Mouse (Mus musculus) urinary bladder, adult 18-20 months (tissue): ENCODE results near the gene Cldn9.
A peak's percentile ranks its signal among the peaks of the same experiment; 100 is the strongest.

Experiments used
- DNase-seq, 2 experiments: peaks; one replicate each; pipeline ENCODE4 v3.0.0; 2022; ENCODE audit warnings: low spot score in 2 of 2, mixed read lengths in 2 of 2

The Cldn9 gene

DNA sequence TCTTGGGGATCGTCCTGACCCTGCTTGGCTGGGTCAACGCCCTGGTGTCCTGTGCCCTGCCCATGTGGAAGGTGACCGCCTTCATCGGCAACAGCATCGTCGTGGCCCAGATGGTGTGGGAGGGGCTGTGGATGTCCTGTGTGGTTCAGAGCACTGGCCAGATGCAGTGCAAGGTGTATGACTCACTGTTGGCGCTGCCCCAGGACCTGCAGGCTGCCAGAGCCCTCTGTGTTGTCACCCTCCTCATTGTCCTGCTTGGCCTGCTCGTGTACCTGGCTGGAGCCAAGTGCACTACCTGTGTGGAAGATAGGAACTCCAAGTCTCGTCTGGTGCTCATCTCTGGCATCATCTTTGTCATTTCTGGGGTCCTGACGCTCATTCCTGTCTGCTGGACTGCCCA, 2.7 kb downstream of the Cldn9 start:
- DNase-seq, result no peak

DNA sequence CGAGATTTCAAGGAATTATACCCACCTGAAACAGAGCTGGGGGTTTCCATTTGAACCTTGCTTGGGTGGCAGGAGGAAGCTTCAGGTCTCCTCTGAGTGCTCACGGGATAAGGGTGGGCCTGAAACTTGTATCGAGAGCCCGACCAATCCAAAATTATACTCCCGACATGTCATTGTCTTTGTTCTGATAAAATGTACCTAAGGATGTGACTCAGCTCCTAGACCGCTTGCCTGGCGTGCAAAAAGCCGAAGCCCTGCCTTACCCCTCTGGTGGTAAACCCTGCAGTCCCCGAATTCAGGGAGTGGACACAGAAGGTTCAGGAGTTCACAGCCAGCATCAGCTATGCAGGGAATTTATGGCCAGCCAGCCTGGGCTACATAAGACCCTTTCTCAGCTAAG, 3.5 kb downstream of the Cldn9 start:
- no peak for DNase-seq

DNA sequence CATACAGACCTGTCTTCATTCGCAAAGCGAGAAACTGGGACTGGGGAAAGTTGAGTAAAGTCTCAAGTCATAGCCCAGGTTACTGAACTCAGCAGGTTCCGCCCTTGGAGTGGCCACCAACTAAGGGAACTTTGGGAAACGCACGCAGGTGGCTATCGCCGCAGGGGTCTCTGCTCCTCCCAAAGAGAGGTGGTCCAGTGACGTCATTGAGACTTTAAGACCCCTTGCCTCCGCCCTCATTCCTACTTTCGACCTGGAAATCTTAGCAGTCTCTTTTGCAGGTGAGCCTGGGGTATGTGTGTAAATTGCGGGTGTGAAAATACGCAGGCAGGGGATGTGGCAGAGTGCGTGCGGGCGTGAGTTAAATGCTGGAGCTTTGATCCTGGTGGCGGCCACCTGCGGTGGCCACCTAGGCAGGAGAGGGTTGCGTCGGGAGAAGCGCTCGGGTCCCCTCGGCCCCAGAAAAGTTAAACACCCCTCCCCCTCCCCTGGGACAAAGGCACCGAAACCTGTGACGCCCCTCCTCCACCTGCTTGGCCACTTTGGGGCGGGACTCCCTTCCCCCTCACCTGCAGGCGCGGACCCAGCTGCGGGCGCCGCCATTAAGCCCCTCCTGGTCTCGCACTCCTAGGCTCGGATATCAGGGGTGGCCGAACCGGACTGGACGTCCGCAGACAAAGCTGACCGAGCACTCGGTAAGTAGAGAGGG, 4.5 kb downstream of the Cldn9 start, which contains the start of gene Cldn6:
TSS of gene Cldn6 (plus strand) at position 123 of the 709 bp plus-strand sequence.
- no peak for DNase-seq

DNA sequence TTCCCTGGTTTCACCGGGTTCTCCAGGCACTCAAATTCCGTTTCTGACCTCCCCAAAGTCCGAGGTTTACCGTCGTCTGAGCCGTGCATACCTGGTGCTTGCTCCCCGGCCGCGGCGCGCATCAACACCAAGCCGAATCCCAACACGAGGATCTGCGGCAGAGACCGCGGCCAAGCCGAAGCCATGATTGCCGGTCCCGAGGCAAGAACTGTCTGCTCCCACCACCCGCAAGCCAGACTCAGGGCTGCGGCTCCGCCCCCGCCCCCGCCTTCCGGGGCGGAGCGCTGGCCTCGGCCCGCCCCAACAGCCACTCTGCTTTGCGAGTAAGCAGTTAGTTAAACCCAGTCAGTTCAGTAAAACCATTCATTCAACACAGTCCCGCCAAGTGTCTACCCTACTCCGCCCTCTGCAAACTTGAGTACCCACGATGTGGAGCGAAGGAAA, 6.6 kb downstream of the Cldn9 start, which contains the start of gene Tnfrsf12a:
TSS of gene Tnfrsf12a (minus strand) at position 233 of the 444 bp plus-strand sequence.
- peak; percentile 75 to 83 for DNase-seq

DNA sequence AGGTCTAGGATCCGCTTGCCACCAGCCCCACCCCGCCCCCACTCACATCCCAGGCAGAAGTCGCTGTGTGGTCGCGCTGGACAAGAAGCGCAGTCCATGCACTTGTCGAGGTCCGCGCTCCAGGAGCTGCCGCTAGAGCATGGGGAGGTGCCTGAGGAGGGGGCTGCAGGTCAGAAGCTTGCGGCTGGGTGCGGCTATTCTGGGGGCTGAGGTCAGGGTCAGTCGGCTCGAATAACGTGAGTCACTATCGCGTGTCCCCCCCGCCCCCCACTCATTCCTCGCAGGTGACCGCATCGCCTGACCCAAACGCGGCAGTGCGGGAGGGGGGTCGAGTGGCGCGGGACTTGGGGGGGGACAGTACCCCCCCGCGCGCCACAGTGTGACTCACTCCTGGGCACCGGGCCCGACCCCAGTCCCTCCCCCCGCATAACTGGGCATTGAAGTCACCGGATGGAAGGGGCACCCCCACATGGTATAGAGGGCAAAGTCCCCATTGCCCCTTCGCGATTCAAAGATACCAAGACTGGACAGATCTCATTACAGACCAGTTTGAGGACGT, 7.3 kb downstream of the Cldn9 start:
- DNase-seq, result peak; percentile 32 to 53

DNA sequence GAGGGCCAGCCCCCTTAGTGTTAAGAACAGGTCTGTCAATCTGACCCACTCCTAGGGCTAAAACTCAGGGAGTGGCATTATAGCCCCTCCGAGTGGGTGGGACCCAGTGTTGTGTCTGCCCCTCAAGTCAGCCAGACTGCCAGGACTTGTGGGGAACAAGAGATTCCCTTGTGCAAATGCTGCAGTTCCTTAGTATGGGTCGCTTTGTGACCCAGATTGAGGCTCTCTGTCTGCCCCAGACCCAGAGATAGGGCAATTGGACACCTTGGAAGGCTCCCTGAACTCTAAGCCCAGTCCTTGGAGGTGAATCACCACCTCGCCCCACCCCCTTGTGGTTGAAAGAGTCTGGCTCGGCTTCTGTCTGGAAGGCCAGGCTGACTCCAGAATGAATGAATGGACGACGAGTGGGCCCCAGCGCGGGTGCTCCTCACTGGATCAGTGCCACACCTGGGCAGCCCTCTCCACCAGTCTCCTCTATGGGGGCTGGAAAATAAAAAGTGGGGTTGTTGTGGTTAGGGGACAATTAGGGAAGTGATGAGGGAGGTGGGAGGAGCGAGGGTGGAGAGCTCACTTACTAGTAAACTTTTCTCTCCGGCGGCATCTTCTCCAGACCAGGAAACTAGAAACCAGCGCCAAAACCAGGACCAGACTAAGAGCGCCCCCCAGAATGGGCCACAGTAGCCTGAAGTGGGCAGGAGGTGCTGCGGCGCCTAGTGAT, 8.1 kb downstream of the Cldn9 start:
- peak; percentile 74 to 77 for DNase-seq

DNA sequence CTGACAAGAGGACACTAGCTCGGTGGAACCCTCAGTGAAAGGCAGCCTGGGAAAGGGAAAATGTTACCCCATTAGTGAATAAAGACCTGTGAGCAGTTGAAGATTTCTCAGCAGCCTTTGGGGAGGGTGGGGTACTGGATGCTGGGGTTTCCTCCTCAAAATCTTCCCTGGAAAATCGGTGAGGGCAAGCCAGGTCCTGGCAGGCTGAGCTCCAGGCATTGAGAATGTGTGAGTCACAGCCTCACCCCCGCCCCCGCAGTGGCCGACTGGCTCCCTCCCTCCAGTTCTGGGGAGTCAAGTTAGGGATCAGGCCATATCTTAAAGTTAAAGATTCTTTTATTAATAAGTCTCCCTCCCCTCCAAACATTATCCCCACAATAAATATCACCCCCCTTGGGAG, 8.7 kb downstream of the Cldn9 start:
- peak; percentile 54 to 77 for DNase-seq

DNA sequence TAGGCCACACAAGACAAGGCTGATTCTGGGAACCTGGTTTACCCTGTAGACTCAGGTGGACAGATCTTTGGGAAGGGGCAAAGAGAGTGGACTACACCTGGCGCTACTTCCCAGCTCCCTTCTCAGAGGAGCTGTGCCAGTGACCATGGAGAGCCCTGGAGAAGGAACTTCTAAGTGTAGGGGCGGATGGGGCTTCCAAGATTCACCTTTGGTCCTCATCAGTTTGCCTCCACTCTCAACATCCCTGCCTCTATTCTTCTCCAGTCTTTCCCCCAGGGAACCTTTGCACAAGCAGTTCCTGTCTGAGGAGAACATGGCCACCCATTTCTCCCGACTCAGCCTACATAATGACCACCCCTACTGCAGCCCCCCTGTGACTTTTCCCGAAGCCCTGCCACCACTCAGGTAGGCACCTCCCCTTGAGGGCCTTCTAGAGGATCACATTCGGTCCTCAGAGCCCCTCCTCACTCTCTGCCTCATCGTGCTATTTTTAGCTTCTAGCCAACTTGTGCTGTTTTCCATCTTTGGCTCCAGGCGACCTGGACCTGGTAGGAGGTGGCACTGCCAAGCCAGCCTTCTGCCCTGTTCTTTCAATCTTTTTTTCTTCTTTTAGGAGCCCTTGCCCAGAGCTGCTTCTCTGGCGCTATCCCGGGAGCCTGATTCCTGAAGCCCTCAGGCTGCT, 9.4 kb downstream of the Cldn9 start:
- no peak for DNase-seq

DNA sequence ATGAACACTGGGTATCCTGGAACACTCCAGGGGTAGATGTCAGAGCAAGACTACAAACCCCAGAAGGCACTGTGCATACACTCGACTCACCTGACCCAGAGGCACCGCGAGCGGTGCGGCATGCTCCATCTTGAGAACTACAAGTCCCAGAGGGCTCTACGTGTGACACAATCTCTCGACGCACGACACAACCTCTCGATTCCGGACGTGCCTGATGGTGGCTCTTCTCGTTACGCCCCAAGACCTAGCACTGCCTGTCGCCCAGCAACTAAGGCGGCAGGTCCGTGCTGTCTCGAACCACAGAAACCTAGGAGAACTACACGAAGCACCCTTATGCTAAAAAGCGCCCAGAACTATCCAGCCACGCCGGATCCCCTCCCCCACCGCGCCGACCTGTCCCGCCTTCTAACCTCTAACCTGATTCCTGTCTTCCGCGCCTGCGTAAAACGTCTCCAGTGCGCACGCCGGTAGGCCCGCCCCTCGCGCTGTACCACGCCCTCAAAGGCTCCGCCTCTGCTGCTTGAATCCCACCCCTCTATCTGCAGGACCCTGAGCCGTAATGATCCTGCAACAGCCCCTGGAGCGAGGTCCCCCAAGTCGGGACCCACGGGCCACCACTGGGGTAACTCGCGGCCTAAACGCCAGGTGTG, 10.3 kb downstream of the Cldn9 start, which contains the start of the genes Hcfc1r1 and Thoc6:
TSS of gene Hcfc1r1 (plus strand) at position 173 of the 650 bp plus-strand sequence.
TSS of gene Thoc6 (minus strand) at position 459 of the 650 bp plus-strand sequence.
- DNase-seq, result peak; percentile 88 to 94

DNA sequence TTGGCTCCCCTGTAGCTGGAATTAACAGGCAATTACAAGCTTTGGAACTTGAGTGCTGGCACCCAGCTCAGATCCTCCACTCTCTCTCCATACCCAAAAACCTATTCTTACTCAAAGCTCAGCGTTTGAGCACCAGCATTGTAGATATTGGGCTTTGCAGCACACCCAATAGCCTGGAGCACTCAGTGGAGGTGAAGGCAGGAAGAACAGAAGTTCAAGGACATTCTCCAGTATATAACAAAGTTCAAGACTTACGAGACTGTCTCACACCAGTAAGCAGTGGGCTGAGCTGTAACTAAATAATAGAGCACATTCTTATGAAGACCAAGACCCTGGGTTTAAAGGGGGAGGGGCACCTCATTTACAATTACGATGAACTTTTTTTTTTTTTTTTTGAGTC, 11.1 kb downstream of the Cldn9 start:
- no peak for DNase-seq

DNA sequence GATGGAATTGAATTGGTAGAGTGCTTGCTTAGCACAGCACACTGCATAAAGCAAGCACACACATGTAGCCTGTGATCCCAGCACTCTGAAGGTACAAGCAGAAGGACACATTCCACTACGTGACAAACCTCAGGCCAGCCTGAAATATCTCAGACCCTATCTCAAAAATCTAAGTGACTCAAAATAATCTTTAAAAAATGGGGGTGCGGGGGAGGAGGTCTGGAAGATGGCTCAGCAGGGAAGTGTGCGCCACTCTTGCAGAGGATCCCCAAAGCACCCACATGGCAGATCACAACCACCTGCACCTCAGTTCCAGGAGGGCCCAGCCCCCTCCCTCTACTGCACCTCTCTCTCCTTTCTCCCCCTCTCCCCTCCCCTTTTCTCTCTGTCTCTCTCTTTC, 12.3 kb downstream of the Cldn9 start:
- DNase-seq, result no peak

DNA sequence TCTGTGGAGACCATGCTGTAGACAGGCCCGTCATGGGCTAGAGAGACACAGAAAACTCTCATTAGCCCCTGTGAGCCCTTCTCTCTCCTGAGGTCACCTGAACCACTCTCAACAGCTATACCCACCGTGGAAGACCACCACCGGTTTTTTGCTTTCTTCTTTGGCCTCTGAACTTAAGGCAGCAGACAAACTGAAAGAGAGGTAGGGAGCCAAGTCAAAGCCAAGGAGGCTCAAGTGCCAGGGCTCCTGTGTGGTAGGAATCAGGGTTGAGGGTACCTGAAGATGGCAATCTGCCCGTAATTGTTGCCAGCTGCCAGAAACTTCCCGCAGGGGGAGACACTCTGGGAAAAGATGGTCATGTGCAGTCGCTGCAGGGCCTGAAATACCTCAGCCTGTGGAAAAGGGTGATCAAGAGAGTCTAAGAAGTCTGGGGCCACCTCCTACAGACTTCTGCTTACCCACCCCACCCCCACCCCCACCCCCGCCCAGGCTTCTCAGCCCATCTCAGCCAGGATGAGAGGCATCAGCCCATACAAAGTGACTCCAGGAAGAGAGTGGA, 13.2 kb downstream of the Cldn9 start:
- no peak for DNase-seq

DNA sequence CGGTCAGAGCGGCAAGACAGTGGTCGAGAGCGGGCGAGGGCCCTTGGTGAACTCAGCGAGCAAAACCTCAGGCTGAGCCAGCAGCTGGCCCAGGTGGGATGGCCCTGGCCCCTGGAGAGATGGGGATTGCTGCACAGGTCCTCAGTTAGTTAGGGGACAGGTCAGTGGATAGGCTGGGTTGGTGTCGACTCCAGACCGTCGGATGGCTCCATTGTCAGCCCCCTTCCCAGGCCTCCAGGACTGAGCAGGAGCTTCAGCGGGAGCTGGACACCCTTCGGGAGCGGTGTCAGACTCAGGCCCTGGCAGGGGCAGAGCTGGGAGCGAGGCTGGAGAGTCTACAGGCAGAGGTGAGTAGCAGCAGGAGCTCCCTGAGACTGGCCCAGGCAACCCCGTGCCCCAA, 18.3 kb downstream of the Cldn9 start:
- no peak for DNase-seq

DNA sequence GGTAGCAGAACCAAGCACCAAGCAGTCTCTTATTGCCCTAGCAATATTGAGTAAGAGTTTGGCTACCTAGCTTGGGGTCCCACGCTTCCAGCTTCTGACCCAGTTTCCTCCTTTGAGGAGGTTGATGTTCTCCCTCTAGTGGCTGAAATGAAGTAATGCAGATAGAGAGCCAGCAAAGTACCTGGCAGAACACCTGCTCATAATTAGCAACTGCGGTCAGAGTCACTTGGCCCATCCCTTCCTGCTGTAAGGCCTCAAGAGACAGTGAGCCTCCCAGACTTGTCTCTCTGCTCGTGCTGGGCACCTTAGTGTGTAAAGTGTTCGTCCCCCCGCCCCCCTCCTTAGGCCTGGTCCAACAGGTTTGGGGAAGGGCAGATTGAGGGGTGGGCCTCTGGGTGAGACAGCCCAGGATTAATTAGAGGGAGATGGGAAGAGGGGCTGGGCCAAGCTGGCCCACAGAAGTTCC, 19.2 kb downstream of the Cldn9 start:
- no peak for DNase-seq

DNA sequence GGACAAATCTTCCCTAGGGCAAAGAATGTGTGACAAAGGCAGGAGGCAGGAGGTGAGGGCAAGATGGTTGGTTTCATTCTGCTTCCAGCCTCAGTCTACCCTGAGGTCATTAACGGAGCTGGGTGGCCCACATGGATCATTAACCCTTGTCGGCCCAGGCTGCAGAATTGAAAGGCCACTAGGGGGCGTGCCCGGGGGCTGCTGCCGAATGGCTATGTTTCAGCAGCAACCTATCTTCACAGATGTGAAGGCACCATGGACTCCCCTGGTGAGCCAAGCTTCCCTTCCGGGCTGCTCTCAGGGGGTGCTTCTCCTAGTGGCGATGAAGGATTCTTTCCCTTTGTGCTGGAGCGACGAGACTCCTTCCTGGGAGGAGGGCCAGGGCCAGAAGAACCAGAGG, 22.3 kb downstream of the Cldn9 start:
- DNase-seq, result no peak

DNA sequence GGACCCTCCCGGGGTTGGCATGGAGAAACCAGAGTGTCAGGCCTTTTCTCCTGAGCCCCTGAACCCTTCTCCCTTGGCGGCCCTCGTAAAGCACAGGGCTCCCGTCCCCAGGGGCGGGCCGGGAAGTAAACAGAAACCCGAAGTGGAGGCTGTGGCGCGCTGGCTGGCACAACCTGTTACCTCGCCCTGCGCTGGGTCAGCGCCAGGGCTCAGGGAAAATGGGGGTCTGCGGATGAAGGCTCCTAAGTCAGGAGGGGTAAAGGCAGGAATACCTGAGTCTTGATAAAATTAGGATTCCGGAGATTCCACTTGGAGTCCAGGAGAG, 23.0 kb downstream of the Cldn9 start:
- no peak for DNase-seq

DNA sequence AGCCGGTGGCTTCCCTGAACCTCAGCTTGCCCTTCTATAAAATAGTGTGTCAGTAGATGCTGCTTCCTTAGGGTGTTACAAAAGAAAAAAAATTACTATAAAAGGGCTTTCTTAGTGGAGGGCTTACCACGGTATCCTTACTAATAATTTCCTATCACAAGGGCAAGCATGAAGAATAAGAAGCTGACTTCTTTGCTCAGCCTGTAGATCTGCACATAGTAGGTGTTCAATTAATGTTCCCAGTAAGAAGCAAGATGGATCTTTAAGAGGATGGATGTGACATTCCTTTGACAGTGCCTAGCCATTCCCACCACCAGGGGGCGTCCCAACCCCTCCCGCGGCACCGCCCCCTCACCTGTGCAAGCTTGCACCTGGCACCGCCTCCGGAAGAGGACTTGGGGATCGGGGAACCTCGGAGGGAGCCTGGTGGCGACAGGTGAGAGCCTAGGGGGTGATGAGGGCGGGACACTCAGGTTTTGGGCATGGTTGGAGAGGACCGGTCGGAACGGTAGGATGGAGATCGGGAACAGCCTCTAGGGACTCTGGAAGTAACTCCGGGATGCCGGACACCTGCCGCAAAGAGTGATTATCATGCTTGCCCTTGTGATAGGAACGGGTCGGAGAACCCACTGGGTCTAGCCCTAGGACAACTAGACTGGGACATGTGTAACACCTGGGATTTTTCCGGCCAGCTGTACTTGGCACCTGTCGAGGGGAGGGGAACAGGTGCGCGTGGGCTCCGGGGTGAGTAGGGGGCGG, 23.5 kb downstream of the Cldn9 start, which contains the start of gene Bicdl2:
TSS of gene Bicdl2 (plus strand) at position 390 of the 759 bp plus-strand sequence.
- peak; percentile 69 to 87 for DNase-seq

DNA sequence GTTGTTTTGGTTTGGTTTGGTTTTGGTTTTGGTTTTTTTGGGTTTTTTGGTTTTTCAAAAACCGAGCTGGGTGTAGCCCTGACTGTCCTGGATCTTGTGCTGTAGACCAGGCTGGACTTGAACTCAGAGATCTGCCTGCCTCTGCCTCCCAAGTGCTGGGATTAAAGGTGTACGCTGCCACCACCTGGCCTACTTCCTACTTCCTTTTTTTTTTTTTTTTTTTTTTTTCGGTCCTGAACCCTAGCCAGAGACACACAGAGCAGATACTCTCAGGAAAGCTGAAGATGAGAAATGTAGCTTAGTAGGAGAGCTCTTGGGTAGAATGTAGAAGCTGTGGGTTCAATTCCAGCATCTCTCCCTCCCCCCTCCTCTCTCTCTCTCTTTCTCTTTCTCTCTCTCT, 25.4 kb downstream of the Cldn9 start:
- DNase-seq, result no peak

DNA sequence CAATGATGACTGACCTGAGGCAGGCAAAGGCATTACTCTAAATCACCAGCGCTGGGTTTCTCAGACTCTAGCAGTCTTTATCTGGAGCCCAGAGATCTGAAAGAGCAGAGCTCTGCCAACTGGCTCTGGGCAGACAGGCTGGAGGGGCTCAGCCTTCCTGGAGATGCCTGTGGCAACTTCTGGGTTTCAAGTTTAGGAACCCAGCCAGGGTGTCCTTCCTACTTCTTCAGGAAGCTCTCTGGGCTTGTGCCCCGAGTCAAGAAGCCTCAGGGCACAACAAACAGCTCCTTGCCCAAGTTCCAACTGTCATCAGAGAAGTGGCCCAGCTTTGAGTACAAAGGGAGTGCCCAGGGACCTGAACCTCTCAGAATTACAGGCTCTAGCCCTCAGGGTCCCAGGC, 29.4 kb downstream of the Cldn9 start:
- DNase-seq, result no peak

DNA sequence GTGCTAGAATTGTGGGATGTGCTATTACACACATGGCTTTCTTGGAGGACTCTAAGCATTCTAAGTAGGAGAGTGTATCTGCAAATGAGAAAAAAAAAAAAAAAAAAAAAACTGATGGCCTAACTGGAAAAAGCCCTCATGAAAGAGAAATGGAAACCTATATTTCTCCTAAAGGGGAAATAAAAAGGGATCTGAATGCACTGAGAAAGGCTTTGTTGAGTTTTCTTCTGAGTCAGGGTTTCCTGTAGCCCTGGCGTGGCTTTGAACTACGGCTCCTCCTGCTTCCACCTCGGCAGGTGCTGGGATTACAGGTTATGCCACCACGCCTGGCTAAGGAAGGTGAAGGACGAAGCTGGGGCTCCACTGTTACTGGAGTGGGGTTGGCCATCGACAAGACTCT, 29.8 kb downstream of the Cldn9 start:
- DNase-seq, result no peak
